Mouse (Mus musculus) kidney, postnatal 4 days (tissue): ENCODE measurements around the gene Hnrnpul1.

Experiments
- DNase-seq, 2 experiments: peaks; one replicate each; pipeline ENCODE4 v3.0.0; 2021; ENCODE audit warnings: mixed read lengths in 2 of 2

Gene Hnrnpul1

DNA sequence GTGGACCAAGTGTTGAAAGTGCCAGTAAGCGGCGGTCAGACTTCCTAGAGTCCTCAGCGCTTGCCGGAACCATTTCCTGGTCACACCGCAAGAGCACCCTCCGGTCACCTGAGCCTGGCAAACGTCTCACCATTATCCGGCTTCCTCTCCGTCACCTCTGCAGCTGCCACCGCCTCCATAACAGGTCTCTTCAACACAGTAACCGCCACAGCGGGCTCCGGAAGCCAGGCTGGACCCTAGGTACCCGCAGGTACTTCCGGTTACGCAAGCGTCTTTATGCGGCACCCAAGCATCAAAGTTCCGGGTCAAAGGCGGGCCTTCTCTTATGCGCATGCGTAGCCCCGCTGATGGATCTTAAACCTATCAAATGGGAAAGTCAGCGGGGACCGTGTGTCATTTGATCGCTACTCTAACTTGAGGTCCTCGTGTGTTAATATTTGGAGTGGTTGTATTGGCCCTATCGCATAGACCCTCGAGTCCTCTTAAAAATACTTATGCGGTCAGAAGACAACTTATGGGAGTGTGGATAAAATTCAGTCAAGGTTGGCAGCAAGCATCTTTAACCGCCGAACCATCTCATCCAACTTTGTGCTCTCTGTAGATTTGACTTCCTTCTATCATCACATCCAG, 35.7 kb downstream of the Hnrnpul1 start, which contains the start of gene Ccdc97:
TSS of gene Ccdc97 (minus strand) at position 301 of the 630 bp plus-strand sequence.
- DNase-seq = peak; percentile 93 to 95

GRCm38 (mm10) chr7:25717478-25717877, 37.1 kb downstream of the Hnrnpul1 start:
- no peak for DNase-seq

DNA sequence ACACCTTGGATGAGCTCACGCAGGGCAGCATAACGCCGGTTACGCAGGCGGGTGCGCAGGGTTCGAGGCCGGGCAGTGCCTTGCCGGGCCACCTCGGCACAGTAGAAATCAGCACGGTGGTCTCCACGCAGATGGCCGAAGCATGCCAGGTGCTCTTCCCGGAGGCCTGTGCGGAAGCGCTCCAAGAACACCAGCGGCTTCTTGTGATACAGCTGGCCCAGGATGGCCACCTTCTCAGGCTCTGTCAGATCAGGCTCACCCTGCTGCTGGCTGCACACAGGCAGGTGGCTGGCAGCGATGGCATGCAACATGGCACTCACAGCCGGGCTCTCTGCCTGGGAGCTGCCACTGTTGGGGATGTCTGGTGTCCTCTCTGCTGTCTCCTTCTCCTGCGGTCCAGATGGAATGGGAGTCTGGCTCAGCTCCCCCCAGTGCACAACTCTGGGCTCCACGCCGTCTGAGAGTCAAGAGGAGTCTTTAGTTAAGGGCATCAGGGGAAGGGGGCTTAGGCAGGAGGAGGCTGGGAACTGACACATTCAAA, 38.8 kb downstream of the Hnrnpul1 start:
- no peak for DNase-seq

DNA sequence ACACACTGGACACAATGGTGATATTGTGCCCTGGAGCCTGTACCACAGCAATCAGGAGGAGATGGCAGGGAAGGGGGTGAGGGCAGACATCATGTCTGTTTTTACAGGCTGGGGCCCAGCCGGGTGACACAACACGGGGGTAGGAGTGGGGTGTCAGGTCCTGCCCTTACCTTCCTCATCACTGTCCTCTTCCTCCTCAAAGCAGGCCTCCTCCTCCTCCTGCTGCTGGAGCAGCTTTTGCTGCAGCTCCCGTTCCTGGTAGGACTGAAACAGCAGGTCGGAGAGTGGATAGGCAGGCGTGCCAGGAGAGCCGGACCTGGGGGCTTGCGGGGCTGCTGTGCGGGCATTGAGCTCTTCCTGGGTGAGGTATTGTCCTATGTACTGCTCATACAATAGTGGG, 40.0 kb downstream of the Hnrnpul1 start:
- no peak for DNase-seq

DNA sequence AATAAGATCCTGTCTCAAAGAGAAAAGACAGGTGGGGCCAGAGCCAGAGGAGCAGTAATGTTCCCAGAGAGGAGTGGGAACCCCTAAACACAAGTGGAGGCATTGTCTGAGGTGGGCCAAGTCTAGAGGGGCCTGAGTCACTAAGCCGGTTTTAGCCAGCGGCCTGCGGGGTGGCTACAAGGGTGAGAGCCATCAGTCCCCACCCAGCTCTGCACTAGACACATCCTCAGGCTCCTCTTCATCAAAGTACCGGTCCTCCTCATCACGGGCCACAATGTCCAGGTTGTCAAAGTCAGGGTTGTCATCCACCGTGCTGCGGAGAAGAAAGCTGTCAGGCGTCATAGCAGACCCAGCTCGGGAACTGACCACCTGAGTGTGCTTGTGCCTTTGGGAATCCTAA, 41.8 kb downstream of the Hnrnpul1 start:
- DNase-seq = no peak

GRCm38 (mm10) chr7:25711731-25712197, 42.8 kb downstream of the Hnrnpul1 start:
- peak in 1 of 2 experiments; percentile 23 for DNase-seq

GRCm38 (mm10) chr7:25711165-25711564, 43.4 kb downstream of the Hnrnpul1 start:
- no peak for DNase-seq

- DNase-seq = peak; percentile 26 to 43
Observed at GRCm38 (mm10) chr7:25710519-25711130, 43.9 kb downstream of the Hnrnpul1 start.

- peak; percentile 31 to 42 for DNase-seq
Observed at GRCm38 (mm10) chr7:25709961-25710360, 44.6 kb downstream of the Hnrnpul1 start.

DNA sequence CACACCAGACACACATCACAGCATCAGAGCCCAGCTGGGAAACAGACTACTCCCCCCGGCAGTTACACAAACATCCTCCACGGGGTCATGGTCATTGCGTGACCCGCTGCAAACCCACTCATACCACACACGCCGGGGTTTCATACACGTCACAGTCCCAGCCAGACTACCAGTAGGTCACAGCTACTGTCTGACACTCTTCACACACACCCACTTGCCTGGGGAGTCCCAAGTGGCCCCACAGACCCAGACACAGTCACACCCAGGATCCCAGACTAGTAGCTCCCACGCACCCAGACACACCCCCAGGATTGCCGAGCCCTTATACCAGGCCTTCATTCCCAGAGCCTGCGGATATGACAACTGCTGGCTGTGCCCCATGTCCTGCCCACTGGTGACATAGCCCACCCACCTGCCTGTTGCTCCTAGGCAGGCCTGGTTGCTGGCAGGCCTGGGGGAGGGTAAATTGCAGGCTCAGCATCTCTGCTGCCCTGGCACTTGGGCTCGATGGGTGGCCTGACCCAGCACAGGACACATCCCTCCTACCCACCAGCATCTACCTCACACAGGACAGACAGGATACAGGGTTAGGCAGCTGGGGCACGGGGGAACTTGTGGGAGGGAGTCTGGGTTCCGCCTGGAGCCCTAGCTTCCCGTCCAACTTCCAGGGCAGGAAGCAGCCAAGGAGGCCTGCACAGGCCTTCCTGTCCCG, 46.8 kb downstream of the Hnrnpul1 start:
- peak; percentile 61 to 75 for DNase-seq

GRCm38 (mm10) chr7:25706578-25707170, 47.9 kb downstream of the Hnrnpul1 start:
- DNase-seq = peak in 1 of 2 experiments; percentile 25

- DNase-seq = peak; percentile 52 to 63
Observed at GRCm38 (mm10) chr7:25705801-25706251, 48.7 kb downstream of the Hnrnpul1 start.

DNA sequence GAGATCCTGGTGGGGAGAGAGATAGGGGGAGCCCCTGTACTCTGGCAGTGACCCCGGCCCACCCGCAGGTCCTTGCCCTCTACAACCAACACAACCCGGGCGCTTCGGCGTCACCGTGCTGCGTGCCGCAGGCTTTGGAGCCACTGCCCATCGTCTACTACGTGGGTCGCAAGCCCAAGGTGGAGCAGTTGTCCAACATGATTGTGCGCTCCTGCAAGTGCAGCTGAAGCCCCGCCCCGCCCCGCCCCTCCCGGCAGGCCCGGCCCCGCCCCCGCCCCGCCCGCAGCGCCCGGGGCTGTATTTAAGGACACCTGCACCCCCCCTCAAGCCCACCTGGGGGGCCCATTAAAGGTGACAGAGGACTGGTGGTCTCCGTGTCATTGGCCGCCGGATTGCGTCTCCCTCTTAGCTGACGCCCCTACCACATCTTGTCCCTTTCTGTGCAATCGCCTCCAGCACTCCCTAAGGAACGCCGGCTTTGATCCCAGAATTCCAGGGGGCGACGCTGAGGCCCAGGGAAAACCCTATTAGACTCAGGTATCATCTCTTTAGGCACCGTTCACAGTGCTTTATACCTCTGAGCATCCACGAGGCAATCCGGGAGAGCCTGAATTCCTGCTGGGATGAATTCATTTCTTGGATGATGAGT, 49.7 kb downstream of the Hnrnpul1 start:
- DNase-seq = peak; percentile 32 to 42

DNA sequence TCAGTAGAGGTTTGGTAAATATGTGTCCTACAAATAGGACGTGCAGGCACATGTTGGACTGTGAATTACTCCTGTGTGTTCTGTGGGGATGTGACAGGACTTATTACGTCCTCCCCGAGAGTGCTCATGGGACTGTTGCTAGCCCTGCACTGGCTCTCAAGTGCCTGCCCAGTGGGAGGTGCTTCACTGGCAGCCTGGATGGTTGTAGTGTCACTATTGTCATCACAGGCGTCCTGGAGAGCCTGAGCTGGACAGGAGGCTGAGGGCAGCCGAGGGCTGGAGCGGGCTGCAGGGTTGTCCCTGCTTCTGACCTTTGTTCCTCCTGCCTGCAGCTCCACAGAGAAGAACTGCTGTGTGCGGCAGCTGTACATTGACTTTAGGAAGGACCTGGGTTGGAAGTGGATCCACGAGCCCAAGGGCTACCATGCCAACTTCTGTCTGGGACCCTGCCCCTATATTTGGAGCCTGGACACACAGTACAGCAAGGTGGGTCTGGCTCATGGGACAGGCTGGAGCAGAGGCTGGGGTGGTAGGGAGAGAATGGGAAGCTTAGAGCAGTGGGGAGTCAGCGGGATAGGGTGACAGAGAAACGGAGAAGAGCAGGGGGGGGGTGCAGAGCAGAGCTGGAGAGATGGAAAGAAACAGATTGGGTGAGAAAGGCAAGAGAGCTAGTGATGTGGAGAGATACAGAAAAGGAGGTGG, 50.6 kb downstream of the Hnrnpul1 start:
- DNase-seq = peak in 1 of 2 experiments; percentile 30

GRCm38 (mm10) chr7:25702350-25702749, 52.2 kb downstream of the Hnrnpul1 start:
- DNase-seq = no peak

- DNase-seq = no peak
Observed at GRCm38 (mm10) chr7:25700732-25701131, 53.8 kb downstream of the Hnrnpul1 start.

DNA sequence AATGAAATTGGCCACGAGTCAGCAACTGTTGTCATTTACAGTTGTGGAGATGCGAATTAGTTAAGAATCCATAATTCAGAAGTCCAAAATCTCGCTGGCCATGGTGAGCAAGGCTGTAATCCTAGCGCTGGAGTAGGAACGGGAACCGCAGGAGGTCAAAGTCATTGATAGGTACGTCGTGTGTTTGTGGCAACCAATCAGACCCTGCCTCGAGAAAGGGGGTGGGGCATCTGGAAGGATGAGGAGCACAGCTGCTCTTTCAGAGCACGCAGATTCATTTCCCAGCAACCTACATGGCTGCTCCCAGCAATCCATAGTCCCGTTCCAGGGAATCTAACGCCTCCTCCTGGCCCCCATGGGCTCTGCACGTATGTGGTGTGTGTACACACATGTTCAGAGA, 54.7 kb downstream of the Hnrnpul1 start:
- no peak for DNase-seq

- no peak for DNase-seq
Observed at GRCm38 (mm10) chr7:25694104-25694503, 60.5 kb downstream of the Hnrnpul1 start.

- no peak for DNase-seq
Observed at GRCm38 (mm10) chr7:25690051-25690450, 64.5 kb downstream of the Hnrnpul1 start.

DNA sequence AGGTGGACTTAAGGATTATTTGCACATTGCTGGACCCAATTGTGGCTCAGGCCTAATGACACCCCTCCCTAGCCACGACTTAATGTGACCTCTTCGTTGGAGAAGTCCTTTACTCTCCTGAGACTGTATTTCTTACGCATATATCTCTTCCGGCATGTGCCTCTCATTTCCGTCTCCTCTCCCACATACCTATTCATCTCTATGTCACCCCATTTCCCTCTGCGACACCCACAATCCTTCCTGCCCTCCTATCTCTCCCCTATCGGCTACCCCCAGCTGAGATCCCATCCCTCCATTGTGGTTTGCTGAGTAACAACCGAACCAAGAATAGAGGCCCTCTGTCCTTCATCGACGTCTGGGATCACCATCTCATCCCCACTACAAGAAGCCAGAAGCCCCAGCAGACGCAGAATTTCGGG, 64.9 kb downstream of the Hnrnpul1 start:
- peak in 1 of 2 experiments; percentile 17 for DNase-seq

GRCm38 (mm10) chr7:25688810-25689586, 65.6 kb downstream of the Hnrnpul1 start:
- DNase-seq = peak; percentile 75 to 86
